Mouse (Mus musculus): ENCODE measurements at regions not wholly inside any gene's neighbourhood (a gene's known extent, or its start where the extent isn't known, plus 50 kb on each side); places are given as distances from the start of the nearest gene placed in this dataset.

- TF ChIP-seq POLR2A (IDR thresholded peaks at IDR 0.05; ENCODE audit: insufficient read length, low read depth) (no peak), TCF3 (IDR thresholded peaks at IDR 0.05; ENCODE audit: insufficient read length, low read depth) (no peak), MAX (IDR thresholded peaks at IDR 0.05; ENCODE audit: low read depth) (no peak), E2F4 (IDR thresholded peaks at IDR 0.05; ENCODE audit: insufficient read depth) (no peak), USF1 (IDR thresholded peaks at IDR 0.05; ENCODE audit: low read depth) (no peak)
Measured at GRCm38 (mm10) chr9:47358400-47358767, 171.6 kb upstream of the Cadm1 start.

Data from myocyte (in vitro differentiated cells).